Mouse (Mus musculus) retina, adult 2 months (tissue): ENCODE measurements around the gene Nmt1.

Source experiments
- DNase-seq: peaks from one replicate; pipeline ENCODE4 v3.0.0-alpha.2; 2012; ENCODE audit warnings: low read depth, low spot score

Nmt1 gene

DNA sequence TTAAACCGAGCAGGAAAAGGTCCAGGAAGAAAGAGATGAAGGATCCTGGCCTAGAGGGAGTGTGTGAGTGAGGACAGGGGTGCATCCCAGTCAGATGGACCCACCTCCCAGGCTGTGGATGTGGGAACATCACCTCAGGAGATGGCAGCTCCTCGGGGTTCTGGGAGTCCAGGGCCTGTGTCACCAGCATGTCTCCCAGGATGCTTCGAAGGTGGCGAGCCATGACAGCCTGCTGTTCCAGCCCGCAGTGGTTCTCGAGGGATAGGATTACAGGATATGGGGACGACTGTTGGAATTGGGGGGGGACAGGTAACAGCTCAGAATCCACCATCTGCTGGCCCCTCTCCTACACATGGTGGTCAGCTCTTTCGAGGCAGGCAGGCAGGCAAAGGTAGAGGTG is 48.6 kb downstream of the Nmt1 start:
- DNase-seq: no peak

DNA sequence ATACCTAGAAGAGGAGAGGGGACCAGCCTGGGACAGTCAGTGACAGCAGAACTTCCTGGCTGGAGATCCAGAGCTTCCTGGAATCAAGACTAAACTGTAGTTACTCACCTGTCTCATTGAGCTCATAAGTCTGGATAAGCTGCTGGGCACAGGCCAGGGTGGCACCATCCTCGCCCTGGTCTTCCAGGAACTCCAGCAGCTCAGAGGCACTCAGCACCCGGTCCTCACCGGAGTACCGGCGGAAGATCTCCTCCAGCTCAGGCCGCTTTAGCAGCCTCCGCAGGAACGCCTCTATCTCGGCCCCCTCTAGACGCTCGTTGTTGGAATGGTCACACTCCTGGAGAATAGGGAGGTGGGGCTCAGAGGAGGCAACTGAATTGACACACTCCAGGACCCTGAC is 50.1 kb downstream of the Nmt1 start:
- DNase-seq: no peak

DNA sequence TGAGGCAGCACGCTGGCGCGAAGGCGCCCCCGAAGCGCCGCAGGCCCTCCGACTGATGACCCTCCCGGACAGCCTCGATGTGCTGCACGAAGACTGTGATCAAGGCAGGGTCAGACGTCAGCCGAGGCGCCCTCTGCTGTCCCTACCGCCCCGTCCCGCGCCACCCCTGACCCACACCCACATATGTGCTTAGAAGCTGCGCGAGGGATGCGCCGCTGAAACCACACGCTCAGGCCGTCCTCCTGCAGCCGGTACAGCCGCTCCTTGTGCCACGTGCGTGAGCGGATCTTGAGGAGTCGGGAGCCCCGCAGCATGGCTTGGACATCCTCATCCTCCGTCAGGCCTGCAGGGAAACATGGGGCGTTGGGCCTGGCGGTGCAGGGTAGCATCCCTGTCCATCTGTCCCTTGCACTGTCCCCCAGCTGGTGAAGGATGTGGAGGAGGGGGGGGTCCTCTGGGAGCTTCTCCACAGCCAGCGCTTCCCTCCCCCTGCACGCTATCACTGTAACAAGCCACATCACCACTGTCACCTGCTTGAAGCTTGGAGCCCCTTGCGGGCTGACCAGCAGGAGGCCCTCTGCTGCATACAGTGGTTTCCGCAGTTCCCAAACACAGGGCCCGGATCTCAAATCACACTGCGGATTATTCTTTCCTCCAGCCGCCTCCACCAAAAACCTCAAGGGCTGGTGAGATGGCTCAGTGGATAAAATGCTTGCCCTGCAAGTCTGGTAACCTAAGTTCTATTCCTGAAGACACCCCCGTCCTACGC is 52.5 kb downstream of the Nmt1 start:
- DNase-seq: no peak

DNA sequence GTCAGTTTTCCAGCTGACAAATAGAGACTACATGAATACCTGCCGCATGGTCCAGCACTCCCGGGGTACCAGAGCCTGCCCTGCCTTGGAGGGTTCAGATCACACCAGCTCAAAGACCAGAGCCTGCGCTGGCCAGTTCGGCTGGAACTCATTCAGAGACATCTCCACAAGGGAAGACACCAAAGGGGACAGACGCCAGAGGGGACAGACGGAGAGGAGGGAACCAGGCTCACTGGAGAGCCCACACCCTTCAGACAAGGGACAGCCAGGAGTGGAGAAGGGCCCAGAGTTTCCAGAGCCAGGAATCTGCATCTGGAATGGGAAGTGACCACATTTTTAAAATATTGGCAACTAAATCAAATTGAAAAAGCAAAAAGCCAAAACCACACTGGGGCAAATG is 53.6 kb downstream of the Nmt1 start:
- DNase-seq: no peak

DNA sequence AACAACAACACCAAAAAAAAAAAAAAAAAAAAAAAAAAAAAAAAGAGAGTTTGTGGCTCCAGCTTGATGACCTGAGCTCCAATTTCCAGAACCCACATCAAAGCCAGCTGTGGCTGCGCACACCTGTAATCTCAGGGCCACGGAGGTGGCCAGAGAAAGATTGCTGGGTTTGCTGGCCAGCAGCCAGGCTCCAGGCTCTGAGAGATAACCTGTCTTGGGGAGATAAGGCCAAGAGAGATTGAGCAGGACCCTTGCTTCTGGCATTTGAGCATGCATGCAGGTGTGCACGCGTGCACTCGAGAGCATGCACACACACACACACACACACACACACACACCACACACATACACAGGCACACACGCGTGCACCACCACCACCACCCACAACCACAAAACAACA is 65.3 kb downstream of the Nmt1 start:
- no peak for DNase-seq

DNA sequence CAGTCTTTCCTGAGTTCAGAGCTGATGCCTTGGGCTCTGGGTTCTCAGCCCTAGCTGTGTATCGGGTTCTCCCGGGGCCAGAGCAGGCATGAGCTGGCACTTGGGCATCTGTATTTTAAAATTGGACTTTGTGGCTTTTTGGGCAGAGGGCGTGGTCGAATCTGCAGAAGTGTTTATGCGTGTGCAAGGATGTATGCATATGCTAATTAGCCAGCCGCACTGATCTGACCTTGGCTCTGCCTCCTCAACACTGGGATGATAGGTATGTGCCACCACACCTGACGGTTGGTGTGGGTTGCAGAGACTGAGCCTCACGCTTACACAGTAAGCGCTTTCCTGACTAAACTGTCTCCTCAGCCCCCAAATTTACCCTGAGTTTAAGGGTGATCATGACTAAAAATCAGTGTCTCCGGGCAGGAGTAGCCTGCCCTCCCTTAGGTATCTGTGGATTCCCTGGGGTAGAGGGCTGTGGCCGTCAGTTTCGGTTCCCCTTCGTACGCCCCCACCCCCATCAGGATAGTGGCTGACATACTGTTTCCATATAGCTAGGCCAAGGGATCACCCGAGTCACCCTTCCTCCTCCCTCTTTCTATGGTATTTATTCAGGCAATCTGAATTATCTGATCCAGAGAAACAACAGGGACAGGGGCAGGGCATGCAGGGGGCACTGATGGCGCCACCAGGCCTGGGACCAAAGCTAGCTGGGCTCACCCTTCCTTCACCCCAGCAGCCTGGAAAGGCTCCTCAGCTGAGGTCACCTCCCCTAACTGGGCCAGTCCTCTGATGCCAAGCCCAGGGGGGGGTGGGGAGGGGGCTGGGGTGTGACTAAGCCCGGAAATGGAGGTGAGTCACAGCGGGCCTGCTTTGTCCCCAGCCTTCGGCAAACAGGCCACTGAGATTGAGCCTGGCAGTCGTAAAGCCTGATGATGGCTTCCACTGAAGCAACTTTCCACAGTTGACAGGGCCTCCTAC is 66.2 kb downstream of the Nmt1 start:
- DNase-seq: no peak

DNA sequence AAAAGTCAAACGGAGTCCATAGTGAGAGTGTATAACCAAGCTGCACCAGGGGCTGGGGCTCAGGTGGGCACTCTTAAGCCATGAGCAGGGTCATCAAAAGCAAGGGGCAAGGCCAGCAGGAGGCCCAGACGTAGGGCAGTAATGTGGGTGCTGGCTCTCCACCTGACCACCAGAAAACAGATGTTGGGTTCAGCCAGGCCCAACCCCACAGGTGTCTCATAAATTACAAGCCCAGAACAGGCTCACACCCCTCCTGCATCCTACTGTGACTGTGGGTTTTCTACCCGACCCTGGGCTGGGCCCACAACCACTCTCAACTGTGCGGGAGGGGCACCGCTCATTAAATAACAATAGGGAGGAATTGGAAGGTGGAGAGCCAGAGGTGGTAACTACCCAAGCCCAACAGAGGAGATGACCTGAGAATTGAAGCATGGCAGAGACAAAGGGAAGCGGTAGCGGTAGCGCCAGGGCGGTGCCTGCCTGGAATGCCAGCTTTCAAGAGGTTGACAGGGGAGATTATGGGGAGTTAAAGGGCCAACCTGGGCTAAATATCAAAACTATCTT is 67.2 kb downstream of the Nmt1 start:
- no peak for DNase-seq

DNA sequence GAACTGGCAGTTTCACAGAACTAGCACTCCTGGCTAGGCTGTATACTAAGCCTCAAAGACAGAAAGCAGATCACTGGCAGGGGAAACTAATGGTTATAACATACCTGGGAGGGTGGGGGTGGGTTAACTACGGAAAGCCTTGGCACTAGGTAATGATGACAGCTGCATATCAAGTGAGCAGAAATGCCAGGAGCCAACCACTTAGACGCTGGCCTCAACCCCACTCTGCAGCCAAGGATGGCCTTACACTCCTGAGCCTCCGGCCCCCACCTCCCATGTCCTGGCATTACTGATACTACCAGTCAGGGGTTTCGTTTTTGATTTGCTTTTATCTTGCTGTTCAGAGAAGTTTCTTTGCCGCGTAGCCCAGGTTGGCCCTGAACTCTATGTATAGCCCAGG is 67.8 kb downstream of the Nmt1 start:
- no peak for DNase-seq

DNA sequence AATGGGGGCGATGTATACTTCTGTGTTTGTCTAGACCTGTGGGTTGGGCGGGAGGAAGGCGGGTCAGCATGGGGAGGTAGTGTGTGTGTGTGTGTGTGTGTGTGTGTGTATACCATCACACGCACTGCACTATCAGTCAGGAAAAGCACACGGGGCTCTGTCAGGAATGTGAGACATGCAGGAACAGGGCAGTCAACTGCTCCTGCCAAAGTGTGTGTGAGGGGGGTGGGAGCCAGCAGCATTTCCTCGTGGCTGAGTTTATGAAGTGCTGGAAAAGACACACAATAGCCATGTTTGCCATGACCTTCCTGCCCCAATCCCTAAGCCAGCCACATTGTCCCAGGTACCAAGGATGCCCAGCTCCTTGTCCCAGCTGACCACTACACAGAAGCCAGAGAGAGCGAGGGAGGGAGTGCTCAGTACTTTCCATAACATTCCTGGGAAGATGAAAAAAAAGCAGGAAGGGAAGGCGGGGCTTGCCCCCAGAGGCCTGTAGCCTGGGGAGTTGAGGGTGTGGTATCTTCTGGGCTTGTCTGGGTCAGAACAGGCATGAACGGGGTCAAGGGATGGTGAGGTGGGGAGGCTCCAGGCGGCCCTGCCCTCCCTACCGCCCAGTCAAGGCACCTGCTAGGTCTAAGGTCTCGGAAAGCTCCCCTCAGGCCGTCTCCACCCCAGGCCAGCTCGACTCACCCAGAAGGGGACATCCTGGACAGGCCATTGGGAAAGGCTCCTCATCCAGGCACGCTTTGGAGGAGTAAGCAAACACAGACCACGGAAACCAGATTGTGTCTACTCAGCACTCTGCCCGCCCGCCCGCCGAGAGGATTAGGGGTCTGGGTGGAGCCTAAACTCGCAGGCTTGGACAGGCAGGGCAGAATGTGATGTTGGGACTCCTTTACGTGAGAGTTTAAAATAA is 69.2 kb downstream of the Nmt1 start:
- no peak for DNase-seq

DNA sequence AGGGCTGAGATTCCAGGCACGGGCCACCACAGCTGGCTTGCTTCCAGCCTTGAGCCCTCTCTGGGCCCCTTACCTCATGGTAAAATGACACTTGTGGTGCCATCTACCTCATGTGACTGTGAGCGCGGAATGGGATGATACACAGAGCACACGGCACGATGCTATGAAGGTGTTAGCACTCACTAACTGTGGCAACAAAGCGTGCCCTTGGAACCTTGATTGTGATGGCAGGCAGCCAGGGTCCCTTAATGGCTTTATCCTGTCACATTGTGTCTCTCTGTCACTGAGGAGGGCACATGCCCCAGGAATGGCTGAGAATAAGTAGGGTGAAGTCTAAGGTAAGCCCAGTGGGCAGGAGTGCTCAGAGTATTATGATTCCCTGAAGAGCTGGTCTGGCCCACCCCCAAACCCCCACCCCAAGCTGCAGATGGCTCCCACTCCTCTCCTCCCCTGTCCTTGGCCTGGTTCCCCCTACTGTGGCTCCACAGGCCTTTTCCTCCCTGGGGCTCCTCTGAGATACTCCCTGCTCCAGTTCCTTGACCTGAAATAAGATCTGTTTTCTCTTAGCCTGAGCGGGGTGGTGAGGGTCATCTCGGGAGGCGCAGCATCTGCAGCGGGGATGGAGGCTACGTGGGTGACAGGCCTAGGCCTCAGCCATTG is 70.7 kb downstream of the Nmt1 start:
- DNase-seq: no peak

DNA sequence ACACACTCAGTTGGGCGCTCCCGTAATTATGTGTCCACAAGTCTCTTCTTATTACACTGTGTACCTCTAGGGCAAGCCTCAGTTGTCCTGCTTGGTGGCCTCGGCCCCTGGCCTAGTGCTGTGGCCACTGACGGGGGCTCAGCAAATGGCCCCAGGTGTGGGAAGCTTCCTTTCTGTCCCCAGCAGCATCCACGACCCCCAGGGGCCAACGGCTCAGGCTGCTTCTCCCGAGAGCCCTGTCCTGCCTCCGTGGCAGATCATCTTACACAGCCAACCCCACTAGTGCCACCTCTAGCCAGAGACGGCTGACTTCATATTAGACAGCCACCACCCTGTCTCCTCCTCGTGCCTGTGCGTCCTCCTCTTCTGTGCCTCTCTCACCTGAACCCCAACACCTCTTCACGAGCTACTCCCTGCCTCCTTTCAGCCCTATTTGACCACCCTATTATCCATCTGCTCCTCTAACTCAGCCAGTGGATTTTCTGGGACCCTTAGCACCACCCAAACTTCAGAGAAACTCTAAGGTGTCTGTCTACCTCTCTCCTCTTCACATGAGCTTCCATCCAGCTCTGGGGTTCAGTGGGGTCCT is 71.5 kb downstream of the Nmt1 start:
- no peak for DNase-seq

DNA sequence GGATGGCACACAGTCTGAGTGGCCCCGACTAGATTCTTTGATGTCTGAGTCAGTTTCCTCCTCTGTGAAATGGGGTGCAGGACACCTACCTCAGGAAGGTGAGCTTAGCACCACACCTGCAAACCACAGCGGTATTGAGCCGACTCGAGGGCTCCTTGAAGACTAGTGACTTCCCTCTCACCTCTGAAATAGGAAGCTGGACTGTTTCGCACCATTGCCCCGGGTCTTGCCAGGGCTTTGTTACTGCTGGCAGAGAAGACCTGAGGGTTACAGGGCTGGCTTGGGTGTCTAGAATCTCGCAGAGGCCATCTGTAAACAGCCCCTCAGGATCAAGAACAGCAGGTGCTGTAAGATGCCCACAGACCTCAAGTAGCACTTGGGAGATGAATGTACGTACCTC is 72.4 kb downstream of the Nmt1 start:
- DNase-seq: no peak

DNA sequence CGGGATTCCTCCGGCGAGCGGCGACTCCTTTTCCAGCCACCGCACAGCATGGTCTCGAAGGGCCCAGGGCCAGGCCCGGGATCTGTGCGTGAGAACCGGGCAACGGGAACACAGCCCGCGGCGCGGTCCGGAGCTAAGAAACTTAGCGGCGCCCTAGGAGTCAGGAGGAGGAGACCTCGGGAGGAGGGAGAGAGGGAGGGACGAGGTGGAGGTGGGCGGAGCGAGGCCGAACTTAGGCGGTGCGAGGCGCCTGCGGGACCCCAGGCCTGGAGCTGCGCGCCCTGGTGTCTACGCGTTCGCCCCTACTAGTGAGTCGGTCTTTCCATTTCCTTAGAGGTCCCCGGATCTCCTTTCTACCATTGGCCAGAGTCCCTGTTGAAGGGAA is 73.5 kb downstream of the Nmt1 start, which contains the start of the genes Plcd3 and Acbd4:
Gene Plcd3, minus strand, starts transcription at position 178 of the 385 bp plus-strand sequence.
Gene Acbd4, plus strand, starts transcription at position 202 of the 385 bp plus-strand sequence.
- peak; percentile 69 for DNase-seq

DNA sequence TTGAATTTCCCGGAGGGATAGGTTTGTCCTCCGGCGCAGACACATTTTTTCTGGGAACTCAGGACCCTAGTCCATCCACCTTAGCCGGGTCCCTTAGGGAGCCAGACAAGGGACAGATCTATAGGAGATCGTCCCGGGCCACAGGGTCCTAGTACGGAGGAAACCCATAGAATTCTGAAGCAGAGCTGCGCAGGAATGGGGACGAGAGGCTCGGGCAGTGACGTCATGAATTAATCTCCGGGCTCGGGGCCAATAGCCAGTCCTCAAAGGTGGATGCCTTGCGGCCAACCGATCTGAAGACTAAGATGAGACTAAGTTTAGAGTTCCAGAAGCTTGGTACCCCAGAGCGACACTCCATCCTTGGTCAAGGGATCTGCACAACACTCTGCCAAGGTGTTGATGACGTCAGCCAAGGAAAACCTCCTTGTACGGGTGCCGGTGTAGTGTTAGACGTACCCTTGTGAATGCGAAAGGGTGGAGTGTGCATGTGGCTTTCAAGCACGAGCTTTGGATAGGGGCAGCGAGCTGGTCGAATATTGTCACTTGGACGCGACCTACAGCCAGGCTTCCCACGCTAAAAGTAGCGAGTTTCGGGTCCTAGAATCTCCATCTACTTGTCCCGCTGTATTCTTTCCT is 74.0 kb downstream of the Nmt1 start:
- peak; percentile 75 for DNase-seq

DNA sequence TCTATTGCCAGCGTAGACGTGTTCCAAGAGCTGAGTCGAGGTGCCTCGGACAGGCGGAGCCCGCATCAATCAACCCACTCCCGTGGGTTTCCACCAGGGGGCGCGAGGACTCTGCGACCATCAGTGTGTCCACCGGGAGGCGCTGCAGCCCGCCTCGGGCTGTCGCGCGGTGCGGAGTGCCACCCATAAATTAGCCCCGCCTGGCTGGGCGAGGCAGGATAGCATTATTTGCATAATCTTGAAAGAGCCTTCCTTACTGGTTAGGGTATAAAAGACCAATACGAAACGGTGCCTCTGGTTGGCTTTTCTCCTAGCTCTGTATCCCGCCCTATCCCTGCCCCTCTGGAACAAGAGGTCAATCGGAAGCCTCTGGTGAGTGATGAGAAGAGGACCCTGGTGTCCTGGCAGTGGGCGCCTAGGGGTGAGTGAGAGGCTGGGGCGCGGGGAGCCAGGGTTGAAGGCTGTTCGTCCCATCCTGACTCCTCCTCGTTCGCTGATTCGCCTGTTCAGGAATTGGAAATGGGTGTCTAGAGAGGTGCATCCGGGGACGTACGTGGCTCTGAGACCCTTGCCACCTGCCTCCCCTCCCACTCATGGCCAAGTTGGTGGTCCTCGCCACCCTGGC is 74.8 kb downstream of the Nmt1 start:
- DNase-seq: peak; percentile 92

DNA sequence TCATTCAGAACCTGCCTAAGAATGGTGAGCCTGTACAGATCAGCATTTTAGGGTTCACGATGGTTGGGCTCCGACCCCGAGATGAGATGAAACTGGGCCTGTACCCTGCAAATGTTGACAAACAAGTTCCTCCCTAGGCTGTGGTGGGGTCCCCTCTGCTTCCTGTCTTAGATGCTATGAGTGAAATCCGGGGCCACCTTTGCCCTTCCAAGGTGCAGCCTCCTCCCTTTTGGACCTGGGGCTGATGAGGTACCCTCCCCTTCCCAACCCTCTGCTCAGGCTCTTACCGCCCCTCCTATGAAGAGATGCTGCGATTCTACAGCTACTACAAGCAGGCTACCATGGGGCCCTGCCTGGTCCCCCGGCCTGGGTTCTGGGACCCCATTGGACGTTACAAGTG is 75.6 kb downstream of the Nmt1 start:
- no peak for DNase-seq

DNA sequence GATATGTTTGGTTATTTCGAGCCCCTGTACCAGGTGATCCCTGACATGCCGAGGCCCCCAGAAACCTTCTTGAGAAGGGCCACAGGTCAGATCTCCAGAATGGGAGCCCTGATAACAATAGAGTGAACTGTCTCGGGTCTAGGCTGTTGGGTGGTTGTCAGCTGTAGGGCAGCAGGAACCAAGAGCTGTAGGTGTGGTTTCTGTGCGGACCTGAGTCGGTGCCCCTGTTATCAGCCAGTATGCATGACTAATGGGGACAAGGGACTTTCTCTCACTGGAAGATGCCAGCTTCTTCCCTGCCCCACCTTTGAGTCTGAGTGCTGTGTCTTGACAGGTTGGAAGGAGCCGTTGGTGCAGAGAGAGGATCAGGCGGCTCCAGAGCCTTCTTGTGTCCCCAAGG is 76.5 kb downstream of the Nmt1 start:
- no peak for DNase-seq

DNA sequence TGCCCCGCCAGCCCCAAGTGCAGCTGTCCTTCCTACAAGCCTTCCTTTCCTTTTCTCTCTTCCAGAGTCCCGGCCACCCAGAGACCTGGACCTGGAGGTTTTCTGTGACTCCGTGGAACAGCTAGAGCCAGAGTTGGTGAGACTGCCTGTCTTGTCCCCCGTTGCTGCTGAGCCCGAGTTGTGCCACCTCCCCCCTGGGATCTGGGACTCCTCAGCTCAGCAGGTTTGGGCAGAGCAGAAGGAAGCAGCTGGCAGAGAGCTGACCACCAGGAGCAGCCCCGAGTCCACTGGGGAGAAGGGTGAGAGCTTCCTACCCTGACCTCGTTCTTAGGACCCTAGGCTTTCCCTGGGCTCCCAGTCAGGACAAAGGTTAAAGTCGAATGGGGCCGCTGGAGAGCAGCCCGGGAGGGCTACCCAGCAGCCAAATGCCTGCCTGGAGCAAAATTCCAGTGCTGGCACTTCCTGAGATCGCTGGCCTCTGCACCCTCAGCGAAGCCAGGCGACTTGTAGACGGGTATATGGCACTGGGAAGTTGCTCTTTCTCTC is 77.3 kb downstream of the Nmt1 start:
- no peak for DNase-seq

DNA sequence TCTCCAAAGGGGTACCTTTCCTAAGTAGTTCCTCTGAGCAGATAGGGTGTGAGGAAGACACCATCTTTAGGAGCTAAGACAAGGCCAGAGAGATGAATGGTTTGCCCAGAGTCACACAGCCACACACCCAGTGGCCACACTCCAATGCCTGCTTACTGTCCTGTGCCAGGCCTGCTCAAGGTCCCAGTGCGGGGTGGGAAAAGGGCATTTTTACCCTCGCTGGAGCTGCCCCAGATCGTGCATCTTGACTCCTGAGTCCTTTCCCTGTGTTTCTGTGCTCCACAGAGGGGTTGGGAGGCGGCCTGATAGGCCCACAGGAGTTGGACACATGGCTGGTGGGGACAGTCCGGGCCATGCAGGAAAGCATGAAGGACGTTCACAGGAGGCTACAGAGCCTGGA is 77.8 kb downstream of the Nmt1 start:
- no peak for DNase-seq
